In genomic region chr2:115813316-115813715, GRCm38 (mm10) we compare ENCODE assay signal across 10 mouse cellular contexts.
DNase-seq lines count a peak whose midpoint lies in the region; ATAC-seq and TF ChIP-seq lines count a peak whose summit lies in the region.
"Had no signal": no experiment of that assay in that cellular context is flagged by ENCODE, and none has a peak within 500 bp of the region (broad histone marks: within the 10 kb centered on the region; RNA-seq: fewer than 3 reads in every experiment).

No protein-coding gene starts in this region.

- H3K4me3 ChIP-seq in forebrain, embryonic 13.5 days = no peak overlapping the region
- H3K4me3 ChIP-seq in forebrain, embryonic 11.5 days (ENCODE audit: low read depth, low read length) = no peak overlapping the region
- no peak overlapping the region for H3K4me3 ChIP-seq in midbrain, embryonic 14.5 days (replicated peaks; ENCODE audit: low read depth, low read length)
- no peak overlapping the region for H3K4me3 ChIP-seq in midbrain, embryonic 13.5 days (replicated peaks)
- no peak overlapping the region for H3K4me3 ChIP-seq in hindbrain, postnatal 0 days (ENCODE audit: low read length)
- peak overlapping the region; percentile 13; the same call in 1 of the 2 replicates for H3K4me3 ChIP-seq in neural tube, embryonic 15.5 days (replicated peaks)
- no peak overlapping the region for H3K4me3 ChIP-seq in liver, embryonic 11.5 days (ENCODE audit: low read depth, low read length)

- no peak overlapping the region for H3K27ac ChIP-seq in forebrain, embryonic 13.5 days
- no peak overlapping the region for H3K27ac ChIP-seq in forebrain, embryonic 11.5 days (ENCODE audit: low read depth, low read length)
- H3K27ac ChIP-seq in midbrain, embryonic 14.5 days (replicated peaks; ENCODE audit: low read depth, low read length) = no peak overlapping the region
- no peak overlapping the region for H3K27ac ChIP-seq in midbrain, embryonic 13.5 days
- H3K27ac ChIP-seq in hindbrain, postnatal 0 days = no peak overlapping the region
- H3K27ac ChIP-seq in neural tube, embryonic 15.5 days (replicated peaks) = no peak overlapping the region
- no peak overlapping the region for H3K27ac ChIP-seq in liver, embryonic 11.5 days (ENCODE audit: low read depth, low read length)

- H3K36me3 ChIP-seq in forebrain, embryonic 13.5 days (ENCODE audit: poor library complexity, severe bottlenecking) = no peaks in the 10 kb centered on the region
- no peaks in the 10 kb centered on the region for H3K36me3 ChIP-seq in forebrain, embryonic 11.5 days (ENCODE audit: control insufficient read depth, insufficient read depth, low read length)
- H3K36me3 ChIP-seq in midbrain, embryonic 14.5 days (ENCODE audit: control insufficient read depth, insufficient read depth, low read length) = no peaks in the 10 kb centered on the region
- no peaks in the 10 kb centered on the region for H3K36me3 ChIP-seq in midbrain, embryonic 13.5 days
- H3K36me3 ChIP-seq in hindbrain, postnatal 0 days (ENCODE audit: insufficient read depth, low read length) = no peaks in the 10 kb centered on the region
- no peaks in the 10 kb centered on the region for H3K36me3 ChIP-seq in neural tube, embryonic 15.5 days
- no peaks in the 10 kb centered on the region for H3K36me3 ChIP-seq in liver, embryonic 11.5 days (ENCODE audit: control insufficient read depth, insufficient read depth, low read length)

- DNase-seq in forebrain, embryonic 11.5 days (ENCODE audit: low spot score) = no peak
- DNase-seq in midbrain, embryonic 14.5 days = peak; percentile 15
- peak; percentile 46 for DNase-seq in hindbrain, postnatal 0 days (ENCODE audit: low spot score)
- no peak for DNase-seq in B cell, adult 2 months
- no peak for DNase-seq in liver, embryonic 11.5 days (ENCODE audit: low spot score)

- TF ChIP-seq CTCF in hindbrain, postnatal 0 days (IDR thresholded peaks at IDR 0.05; ENCODE audit: low read depth) = no peak

- no peak overlapping the region for H3K9ac ChIP-seq in forebrain, embryonic 13.5 days
- H3K9ac ChIP-seq in forebrain, embryonic 11.5 days (ENCODE audit: low read length) = no peak overlapping the region
- H3K9ac ChIP-seq in midbrain, embryonic 14.5 days (replicated peaks; ENCODE audit: low read length) = no peak overlapping the region
- no peak overlapping the region for H3K9ac ChIP-seq in midbrain, embryonic 13.5 days (replicated peaks)
- H3K9ac ChIP-seq in hindbrain, postnatal 0 days (replicated peaks; ENCODE audit: low read length) = no peak overlapping the region
- no peak overlapping the region for H3K9ac ChIP-seq in neural tube, embryonic 15.5 days (replicated peaks)
- no peak overlapping the region for H3K9ac ChIP-seq in liver, embryonic 11.5 days (ENCODE audit: low read depth, low read length)

- H3K4me1 ChIP-seq in forebrain, embryonic 13.5 days = peaks cover 26% of the 10 kb centered on the region
- no peaks in the 10 kb centered on the region for H3K4me1 ChIP-seq in forebrain, embryonic 11.5 days (replicated peaks; ENCODE audit: control insufficient read depth, insufficient read depth, low read length)
- H3K4me1 ChIP-seq in midbrain, embryonic 14.5 days (ENCODE audit: control insufficient read depth, insufficient read depth, low read length) = peaks cover 3% of the 10 kb centered on the region; the same call in 1 of the 2 replicates
- no peaks in the 10 kb centered on the region for H3K4me1 ChIP-seq in midbrain, embryonic 13.5 days (replicated peaks)
- no peaks in the 10 kb centered on the region for H3K4me1 ChIP-seq in hindbrain, postnatal 0 days (ENCODE audit: insufficient read depth, low read length)
- peaks cover 16% of the 10 kb centered on the region for H3K4me1 ChIP-seq in neural tube, embryonic 15.5 days
- no peaks in the 10 kb centered on the region for H3K4me1 ChIP-seq in liver, embryonic 11.5 days (replicated peaks; ENCODE audit: control insufficient read depth, insufficient read depth, low read length)

- ATAC-seq in forebrain, embryonic 13.5 days = peak; percentile 65; the same call in 1 of the 2 replicates
- ATAC-seq in forebrain, embryonic 11.5 days (replicated peaks; ENCODE audit: low FRiP score) = no peak
- no peak for ATAC-seq in midbrain, embryonic 14.5 days (ENCODE audit: low FRiP score, low TSS enrichment)
- no peak for ATAC-seq in midbrain, embryonic 13.5 days
- peak; percentile 51; the same call in 1 of the 2 replicates for ATAC-seq in hindbrain, postnatal 0 days
- peak; percentile 47; the same call in 1 of the 2 replicates for ATAC-seq in neural tube, embryonic 15.5 days (ENCODE audit: low FRiP score)
- ATAC-seq in liver, embryonic 11.5 days (replicated peaks; ENCODE audit: low FRiP score) = no peak
- ATAC-seq: inflammation-experienced regulatory T-cells, adult 6 months; lung, postnatal 0 days had no signal

- H3K9me3 ChIP-seq in forebrain, embryonic 13.5 days (replicated peaks) = no peaks in the 10 kb centered on the region
- no peaks in the 10 kb centered on the region for H3K9me3 ChIP-seq in forebrain, embryonic 11.5 days (ENCODE audit: control insufficient read depth, low read length)
- no peaks in the 10 kb centered on the region for H3K9me3 ChIP-seq in midbrain, embryonic 14.5 days (ENCODE audit: control insufficient read depth, low read length)
- no peaks in the 10 kb centered on the region for H3K9me3 ChIP-seq in midbrain, embryonic 13.5 days
- no peaks in the 10 kb centered on the region for H3K9me3 ChIP-seq in hindbrain, postnatal 0 days (ENCODE audit: low read length)
- no peaks in the 10 kb centered on the region for H3K9me3 ChIP-seq in neural tube, embryonic 15.5 days (replicated peaks)
- H3K9me3 ChIP-seq in liver, embryonic 11.5 days (ENCODE audit: control insufficient read depth, low read length) = peaks cover 2% of the 10 kb centered on the region; the same call in 1 of the 2 replicates

- no peaks in the 10 kb centered on the region for H3K27me3 ChIP-seq in forebrain, embryonic 13.5 days
- no peaks in the 10 kb centered on the region for H3K27me3 ChIP-seq in forebrain, embryonic 11.5 days (ENCODE audit: control insufficient read depth, insufficient read depth, low read length)
- H3K27me3 ChIP-seq in midbrain, embryonic 14.5 days (ENCODE audit: control insufficient read depth, insufficient read depth, low read length) = no peaks in the 10 kb centered on the region
- no peaks in the 10 kb centered on the region for H3K27me3 ChIP-seq in midbrain, embryonic 13.5 days
- H3K27me3 ChIP-seq in hindbrain, postnatal 0 days (ENCODE audit: insufficient read depth, low read length) = no peaks in the 10 kb centered on the region
- no peaks in the 10 kb centered on the region for H3K27me3 ChIP-seq in neural tube, embryonic 15.5 days (replicated peaks)
- no peaks in the 10 kb centered on the region for H3K27me3 ChIP-seq in liver, embryonic 11.5 days (replicated peaks; ENCODE audit: control insufficient read depth, insufficient read depth, low read length)

- H3K4me2 ChIP-seq in forebrain, embryonic 13.5 days = peak overlapping the region; percentile 30; the same call in 1 of the 2 replicates
- no peak overlapping the region for H3K4me2 ChIP-seq in forebrain, embryonic 11.5 days (ENCODE audit: low read depth, low read length, severe bottlenecking)
- H3K4me2 ChIP-seq in midbrain, embryonic 14.5 days (ENCODE audit: low read length) = no peak overlapping the region
- no peak overlapping the region for H3K4me2 ChIP-seq in midbrain, embryonic 13.5 days (replicated peaks)
- H3K4me2 ChIP-seq in hindbrain, postnatal 0 days (ENCODE audit: low read depth, low read length) = peak overlapping the region; percentile 1; the same call in 1 of the 2 replicates
- H3K4me2 ChIP-seq in neural tube, embryonic 15.5 days = peak overlapping the region; percentile 51
- H3K4me2 ChIP-seq in liver, embryonic 11.5 days = no peak overlapping the region

- 51% methylated on average over 11 of the region's 11 CpGs for WGBS in forebrain, embryonic 13.5 days
- WGBS in forebrain, embryonic 11.5 days = 65% methylated on average over 11 of the region's 11 CpGs
- 60% methylated on average over 11 of the region's 11 CpGs for WGBS in midbrain, embryonic 14.5 days
- 61% methylated on average over 11 of the region's 11 CpGs for WGBS in midbrain, embryonic 13.5 days
- WGBS in hindbrain, postnatal 0 days = 41% methylated on average over 11 of the region's 11 CpGs
- WGBS in neural tube, embryonic 15.5 days = 4% methylated on average over 11 of the region's 11 CpGs
- 43% methylated on average over 11 of the region's 11 CpGs for WGBS in liver, embryonic 11.5 days

Comparison
In these comparisons a context has a peak if more than half of its experiments do, and no peak if none do; other contexts are left out.
1. ATAC-seq: peak in forebrain, embryonic 13.5 days (single experiment), hindbrain, postnatal 0 days (single experiment) and neural tube, embryonic 15.5 days (single experiment); none in forebrain, embryonic 11.5 days (single experiment), midbrain, embryonic 14.5 days (single experiment), midbrain, embryonic 13.5 days (single experiment) and liver, embryonic 11.5 days (single experiment).
2. H3K4me2 ChIP-seq: peak in forebrain, embryonic 13.5 days (single experiment), hindbrain, postnatal 0 days (single experiment) and neural tube, embryonic 15.5 days (single experiment); none in forebrain, embryonic 11.5 days (single experiment), midbrain, embryonic 14.5 days (single experiment), midbrain, embryonic 13.5 days (single experiment) and liver, embryonic 11.5 days (single experiment).
3. DNase-seq: peak in midbrain, embryonic 14.5 days (single experiment) and hindbrain, postnatal 0 days (single experiment); none in forebrain, embryonic 11.5 days (single experiment), B cell, adult 2 months (0 of 2) and liver, embryonic 11.5 days (single experiment).